Mouse (Mus musculus) neural tube, embryonic 14.5 days (tissue): Measurements from ENCODE around the gene Gm20388. TPM values are rescaled to one million over a fixed set of nuclear protein-coding genes. Genes with fewer than 3 reads are reported as not detected.

ENCODE experiments used
- ATAC-seq: fragments of 200-750 bp; cut with Nextera tagmentation; 2 replicates; pipeline ENCODE4 v1.8.0; 2017; ENCODE audit warnings: low read depth, mild to moderate bottlenecking, moderate TSS enrichment, moderate library complexity
- H3K27ac ChIP-seq: fragments of 300-500 bp; sonication (generic); 2 replicates; pipeline ENCODE4 v1.5.1; 2014; ENCODE audit warnings: low read depth, mild to moderate bottlenecking, control low read depth, low read length, moderate library complexity, mixed read lengths
- H3K27me3 ChIP-seq: fragments of 300-500 bp; sonication (generic); 2 replicates; pipeline ENCODE4 v1.6.1; 2014; ENCODE audit warnings: low read length; ENCODE audit not compliant: control insufficient read depth, insufficient read depth
- H3K36me3 ChIP-seq: fragments of 300-500 bp; sonication (generic); 2 replicates; pipeline ENCODE4 v1.6.1; 2014; ENCODE audit warnings: low read length, mixed read lengths; ENCODE audit not compliant: control insufficient read depth, insufficient read depth
- H3K4me1 ChIP-seq: fragments of 300-500 bp; sonication (generic); 2 replicates; pipeline ENCODE4 v1.6.1; 2014; ENCODE audit warnings: low read length; ENCODE audit not compliant: control insufficient read depth, insufficient read depth
- H3K4me2 ChIP-seq: fragments of 300-500 bp; sonication (generic); 2 replicates; pipeline ENCODE4 v1.6.1; 2014; ENCODE audit warnings: mild to moderate bottlenecking, low read depth, low read length, control low read depth
- H3K4me3 ChIP-seq: fragments of 300-500 bp; sonication (generic); 2 replicates; pipeline ENCODE4 v1.5.1; 2014; ENCODE audit warnings: low read depth, low read length, control low read depth, mixed read lengths
- H3K9ac ChIP-seq: fragments of 300-500 bp; sonication (generic); replicated peaks from 2 replicates; pipeline ENCODE4 v1.6.1; 2014; ENCODE audit warnings: low read depth, mild to moderate bottlenecking, control low read depth, low read length, mixed read lengths
- H3K9me3 ChIP-seq: fragments of 300-500 bp; sonication (generic); 2 replicates; pipeline ENCODE4 v1.6.1; 2016; ENCODE audit warnings: low read length; ENCODE audit not compliant: control insufficient read depth
- WGBS: fragments of 180-500 bp; shearing (Covaris S2); extraction: QIAGEN DNeasy Blood & Tissue Kit; methylation state at CpG from one replicate; pipeline ENCODE4 v1.1.7; 2014; 5-methylcytosine and 5-hydroxymethylcytosine counted together
- polyA plus RNA-seq: library from polyadenylated mRNA; unstranded; fragments of >200 nt; fragmentation: Nextera tagmentation; extraction: Ambion mirVana; gene quantifications from 2 replicates; pipeline ENCODE4 v1.2.1, GENCODE M21; 2014

The Gm20388 gene
- polyA plus RNA-seq, 1 experiment from 2014 or later = 10.3 TPM

- no peaks in the 10 kb centered on the region for H3K9me3 ChIP-seq
- no peaks in the 10 kb centered on the region for H3K27me3 ChIP-seq
- H3K4me3 ChIP-seq = no peak overlapping the region
- no peaks in the 10 kb centered on the region for H3K36me3 ChIP-seq
- H3K4me2 ChIP-seq = no peak overlapping the region
- no peaks in the 10 kb centered on the region for H3K4me1 ChIP-seq
- H3K27ac ChIP-seq = no peak overlapping the region
- no peak overlapping the region for H3K9ac ChIP-seq
- WGBS = 69% methylated on average over 5 of the region's 5 CpGs
- no peak for ATAC-seq
Observed at GRCm38 (mm10) chr8:120627298-120627697, 716.7 kb downstream of the Gm20388 start.

- H3K27ac ChIP-seq = no peak overlapping the region
- no peak for ATAC-seq
- WGBS = 59% methylated on average over 5 of the region's 5 CpGs
- H3K9ac ChIP-seq = no peak overlapping the region
- no peaks in the 10 kb centered on the region for H3K27me3 ChIP-seq
- H3K4me2 ChIP-seq = no peak overlapping the region
- no peaks in the 10 kb centered on the region for H3K9me3 ChIP-seq
- peaks cover 9% of the 10 kb centered on the region for H3K4me1 ChIP-seq
- no peak overlapping the region for H3K4me3 ChIP-seq
- no peaks in the 10 kb centered on the region for H3K36me3 ChIP-seq
Observed at GRCm38 (mm10) chr8:120630031-120630430, 719.4 kb downstream of the Gm20388 start.

GRCm38 (mm10) chr8:120630848-120631247 is 720.2 kb downstream of the Gm20388 start:
- Histone ChIP-seq H3K9me3 (no peaks in the 10 kb centered on the region), H3K4me3 (no peak overlapping the region), H3K27me3 (no peaks in the 10 kb centered on the region), H3K4me1 (peaks cover 9% of the 10 kb centered on the region), H3K9ac (no peak overlapping the region), H3K27ac (no peak overlapping the region), H3K4me2 (no peak overlapping the region), H3K36me3 (no peaks in the 10 kb centered on the region)
- ATAC-seq = no peak
- WGBS = 43% methylated on average over 6 of the region's 6 CpGs

- no peaks in the 10 kb centered on the region for H3K9me3 ChIP-seq
- H3K27me3 ChIP-seq = no peaks in the 10 kb centered on the region
- no peak overlapping the region for H3K9ac ChIP-seq
- peaks cover 9% of the 10 kb centered on the region for H3K4me1 ChIP-seq
- ATAC-seq = no peak
- no peak overlapping the region for H3K27ac ChIP-seq
- H3K36me3 ChIP-seq = no peaks in the 10 kb centered on the region
- H3K4me3 ChIP-seq = no peak overlapping the region
- WGBS = 73% methylated on average over 21 of the region's 21 CpGs
- H3K4me2 ChIP-seq = no peak overlapping the region
Observed at GRCm38 (mm10) chr8:120631441-120632375, 721.1 kb downstream of the Gm20388 start.

- H3K9ac ChIP-seq = no peak overlapping the region
- H3K9me3 ChIP-seq = no peaks in the 10 kb centered on the region
- peak overlapping the region; percentile 99 for H3K4me2 ChIP-seq
- no peak for ATAC-seq
- no peaks in the 10 kb centered on the region for H3K27me3 ChIP-seq
- H3K4me3 ChIP-seq = peak overlapping the region; percentile 64
- H3K4me1 ChIP-seq = peaks cover 9% of the 10 kb centered on the region
- no peaks in the 10 kb centered on the region for H3K36me3 ChIP-seq
- H3K27ac ChIP-seq = no peak overlapping the region
- 24% methylated on average over 17 of the region's 17 CpGs for WGBS
Observed at GRCm38 (mm10) chr8:120632969-120633664, 722.5 kb downstream of the Gm20388 start.

- H3K36me3 ChIP-seq = no peaks in the 10 kb centered on the region
- under 1% methylated on average over 44 of the region's 44 CpGs for WGBS
- no peaks in the 10 kb centered on the region for H3K27me3 ChIP-seq
- H3K4me3 ChIP-seq = peak overlapping the region; percentile 64
- H3K4me2 ChIP-seq = peak overlapping the region; percentile 99
- H3K4me1 ChIP-seq = peaks cover 9% of the 10 kb centered on the region
- H3K9me3 ChIP-seq = no peaks in the 10 kb centered on the region
- no peak overlapping the region for H3K27ac ChIP-seq
- ATAC-seq = peak; percentile 49; the same call in 1 of the 2 replicates
- H3K9ac ChIP-seq = peak overlapping the region; percentile 78
Observed at GRCm38 (mm10) chr8:120633665-120634271, 723.1 kb downstream of the Gm20388 start.

- H3K27ac ChIP-seq = no peak overlapping the region
- H3K36me3 ChIP-seq = no peaks in the 10 kb centered on the region
- peak overlapping the region; percentile 99 for H3K4me2 ChIP-seq
- no peaks in the 10 kb centered on the region for H3K9me3 ChIP-seq
- peak; percentile 38; the same call in 1 of the 2 replicates for ATAC-seq
- WGBS = under 1% methylated on average over 35 of the region's 42 CpGs
- H3K4me3 ChIP-seq = peak overlapping the region; percentile 64
- H3K9ac ChIP-seq = peak overlapping the region; percentile 78
- peaks cover 9% of the 10 kb centered on the region for H3K4me1 ChIP-seq
- no peaks in the 10 kb centered on the region for H3K27me3 ChIP-seq
Observed at GRCm38 (mm10) chr8:120634329-120634839, 723.7 kb downstream of the Gm20388 start.

- no peaks in the 10 kb centered on the region for H3K27me3 ChIP-seq
- no peak overlapping the region for H3K9ac ChIP-seq
- no peak for ATAC-seq
- 53% methylated on average over 8 of the region's 8 CpGs for WGBS
- no peak overlapping the region for H3K4me3 ChIP-seq
- H3K4me2 ChIP-seq = no peak overlapping the region
- no peaks in the 10 kb centered on the region for H3K9me3 ChIP-seq
- H3K4me1 ChIP-seq = no peaks in the 10 kb centered on the region
- H3K27ac ChIP-seq = no peak overlapping the region
- H3K36me3 ChIP-seq = no peaks in the 10 kb centered on the region
Observed at GRCm38 (mm10) chr8:120641245-120641644, 730.6 kb downstream of the Gm20388 start.
